Mouse (Mus musculus) G1E (cell line): ENCODE data around the gene Ereg. TPM values are rescaled to one million over a fixed set of nuclear protein-coding genes. Genes with fewer than 3 reads are reported as not detected.

ENCODE experiments used
- ATAC-seq: 2 replicates; pipeline ENCODE4 v1.8.0; 2016; ENCODE audit warnings: mild to moderate bottlenecking; ENCODE audit not compliant: insufficient number of reproducible peaks, poor library complexity, low FRiP score, severe bottlenecking; ENCODE audit errors: extremely low read depth
- DNase-seq: peaks from one replicate; pipeline ENCODE4 v3.0.0; 2012; ENCODE audit warnings: low spot score
- H3K27me3 ChIP-seq: 2 replicates; pipeline ENCODE4 v1.6.1; 2012; ENCODE audit warnings: mild to moderate bottlenecking, low read length, inconsistent platforms; ENCODE audit not compliant: insufficient read depth
- H3K36me3 ChIP-seq: replicated peaks from 2 replicates; pipeline ENCODE3; 2012; ENCODE audit warnings: mild to moderate bottlenecking, inconsistent platforms
- H3K4me1 ChIP-seq: 2 replicates; pipeline ENCODE4 v1.6.1; 2012; ENCODE audit warnings: low read depth, low read length, inconsistent platforms, mixed read lengths; ENCODE audit not compliant: insufficient read depth
- H3K4me3 ChIP-seq: 2 replicates; pipeline ENCODE4 v1.5.1; 2012; ENCODE audit warnings: low read depth, mild to moderate bottlenecking, inconsistent platforms, low read length, moderate library complexity, mixed read lengths
- H3K9me3 ChIP-seq: replicated peaks from 2 replicates; pipeline ENCODE4 v1.6.1; 2012; ENCODE audit warnings: inconsistent platforms
- CTCF ChIP-seq: IDR thresholded peaks from 2 replicates; pipeline ENCODE4 v1.5.1; 2012; ENCODE audit warnings: low read depth, low read length, inconsistent platforms, mixed read lengths
- GATA1 ChIP-seq: IDR thresholded peaks from 2 replicates; pipeline ENCODE4 v1.6.1; 2012; ENCODE audit warnings: borderline replicate concordance, low read length, inconsistent platforms, mixed read lengths
- GATA2 ChIP-seq: IDR thresholded peaks from 2 replicates; pipeline ENCODE4 v1.6.1; 2012; ENCODE audit warnings: low read depth, low read length, inconsistent platforms, borderline replicate concordance
- POLR2AphosphoS5 ChIP-seq: IDR thresholded peaks from 2 replicates; pipeline ENCODE4 v1.6.1; 2012; ENCODE audit warnings: low read depth, low read length, inconsistent platforms; ENCODE audit not compliant: insufficient replicate concordance
- TAL1 ChIP-seq: conservative IDR thresholded peaks from 2 replicates; pipeline ENCODE4 v1.6.1; 2012; ENCODE audit warnings: low read depth, low read length, inconsistent platforms, mixed read lengths
- polyA plus RNA-seq: library from polyadenylated mRNA; stranded (reverse); fragments of >175 nt; gene quantifications from 2 replicates; pipeline ENCODE4 v1.2.3, GENCODE M21; 2012
- total RNA-seq, 2 experiments: library from RNA; stranded (forward) in 1 of 2; stranded (reverse) in 1 of 2; fragments of 200-1000 nt in 1 of 2; fragments of >200 nt in 1 of 2; fragmentation: Nextera tagmentation in 1 of 2; gene quantifications; 2 replicates each; pipeline ENCODE4 v1.2.3; 2014 to 2017

The Ereg gene
- total and polyA plus RNA-seq, 3 experiments = not detected

DNA sequence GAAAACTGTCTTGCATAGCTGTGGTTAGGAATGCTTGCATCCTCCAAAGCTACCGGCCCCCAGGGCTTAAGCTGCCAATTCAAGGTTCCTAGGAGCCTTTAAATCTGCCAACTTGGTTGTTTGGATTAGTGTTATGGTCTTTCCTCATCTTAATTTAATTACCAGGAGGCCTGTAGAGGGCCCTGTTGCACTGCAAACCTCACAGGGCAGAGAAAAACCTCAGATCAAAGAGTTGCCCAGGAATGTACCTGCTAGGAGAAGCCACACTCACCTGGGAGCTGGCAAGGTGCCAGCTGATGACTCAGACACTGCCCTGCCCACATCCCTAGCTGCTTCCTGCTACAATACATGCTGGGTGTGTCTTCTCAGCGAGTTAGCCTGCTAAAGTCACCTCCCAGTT, 35.9 kb upstream of the Ereg start:
- no peak for TF ChIP-seq CTCF
- no peak for TF ChIP-seq GATA1
- no peak for TF ChIP-seq POLR2AphosphoS5
- DNase-seq = no peak
- H3K9me3 ChIP-seq = no peaks in the 10 kb centered on the region
- H3K4me3 ChIP-seq = no peak overlapping the region
- ATAC-seq = no peak
- no peaks in the 10 kb centered on the region for H3K4me1 ChIP-seq
- no peaks in the 10 kb centered on the region for H3K27me3 ChIP-seq
- no peaks in the 10 kb centered on the region for H3K36me3 ChIP-seq

DNA sequence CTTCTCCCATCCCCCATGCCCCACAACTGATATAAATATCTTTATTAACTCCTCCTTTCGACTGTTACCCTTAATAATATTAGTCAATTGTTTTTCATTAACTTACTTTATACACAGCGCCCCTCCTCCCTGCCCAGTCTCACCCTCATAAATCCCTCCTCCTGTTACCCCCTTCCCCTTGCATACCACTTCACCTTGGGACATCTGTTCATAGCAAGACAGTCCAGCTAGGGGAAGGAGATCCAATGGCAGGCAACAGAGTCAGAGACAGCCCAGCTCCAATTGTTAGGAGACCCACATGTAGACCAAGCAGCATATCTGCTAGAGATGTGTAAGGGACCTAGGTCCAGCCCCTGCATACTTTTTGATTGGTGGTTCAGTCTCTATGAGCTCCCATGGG, 35.5 kb upstream of the Ereg start:
- ATAC-seq (no peak), DNase-seq (no peak)
- Histone ChIP-seq H3K27me3 (no peaks in the 10 kb centered on the region), H3K4me3 (no peak overlapping the region), H3K9me3 (no peaks in the 10 kb centered on the region), H3K36me3 (no peaks in the 10 kb centered on the region), H3K4me1 (no peaks in the 10 kb centered on the region)
- TF ChIP-seq GATA1 (no peak), TAL1 (no peak), POLR2AphosphoS5 (no peak), CTCF (no peak), GATA2 (no peak)

DNA sequence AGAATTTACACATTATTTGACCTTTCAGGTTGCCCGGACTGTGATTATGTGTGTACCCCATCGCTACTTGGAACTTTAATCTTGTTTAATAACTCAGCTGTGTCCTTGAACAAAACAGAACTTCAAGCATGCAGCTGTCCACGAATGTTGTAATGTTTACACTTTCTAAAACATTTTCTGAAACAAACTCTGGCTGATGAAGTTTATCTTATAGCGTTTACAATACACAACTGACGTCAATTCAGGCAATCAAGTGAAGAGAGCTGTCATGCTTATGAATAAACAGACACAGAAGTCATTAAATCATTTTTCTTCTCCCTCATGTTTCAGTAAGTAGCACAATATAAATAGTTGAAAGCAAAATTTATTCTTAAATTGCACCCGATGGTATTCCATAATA, 26.4 kb upstream of the Ereg start:
- no peaks in the 10 kb centered on the region for H3K36me3 ChIP-seq
- TF ChIP-seq GATA1 (no peak), TAL1 (no peak), CTCF (no peak), GATA2 (no peak), POLR2AphosphoS5 (no peak)
- H3K9me3 ChIP-seq = no peaks in the 10 kb centered on the region
- no peaks in the 10 kb centered on the region for H3K4me1 ChIP-seq
- ATAC-seq = no peak
- no peaks in the 10 kb centered on the region for H3K27me3 ChIP-seq
- DNase-seq = no peak
- no peak overlapping the region for H3K4me3 ChIP-seq

DNA sequence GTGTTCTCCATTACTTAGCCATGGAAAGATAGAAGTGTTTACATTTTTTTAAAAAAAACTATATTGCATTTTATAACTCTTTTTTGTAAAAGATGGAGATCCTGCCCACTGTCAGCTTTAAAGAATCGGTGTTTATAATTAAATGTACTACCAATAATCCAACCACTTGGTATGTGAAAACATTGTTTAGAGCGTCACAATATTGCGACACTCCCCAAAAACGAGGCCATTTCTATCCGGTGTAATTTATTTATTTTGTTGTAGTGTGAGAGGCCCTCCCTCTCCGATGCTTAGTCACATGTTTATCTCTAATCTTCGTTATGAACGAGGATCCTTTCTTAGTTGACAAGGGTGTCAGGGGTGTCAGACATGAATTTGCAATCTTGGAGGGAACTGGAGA, 26.0 kb upstream of the Ereg start:
- H3K36me3 ChIP-seq = no peaks in the 10 kb centered on the region
- H3K9me3 ChIP-seq = no peaks in the 10 kb centered on the region
- ATAC-seq (no peak), DNase-seq (no peak)
- TF ChIP-seq CTCF (no peak), GATA2 (no peak), GATA1 (no peak), POLR2AphosphoS5 (no peak), TAL1 (no peak)
- no peaks in the 10 kb centered on the region for H3K27me3 ChIP-seq
- H3K4me3 ChIP-seq = no peak overlapping the region
- no peaks in the 10 kb centered on the region for H3K4me1 ChIP-seq

DNA sequence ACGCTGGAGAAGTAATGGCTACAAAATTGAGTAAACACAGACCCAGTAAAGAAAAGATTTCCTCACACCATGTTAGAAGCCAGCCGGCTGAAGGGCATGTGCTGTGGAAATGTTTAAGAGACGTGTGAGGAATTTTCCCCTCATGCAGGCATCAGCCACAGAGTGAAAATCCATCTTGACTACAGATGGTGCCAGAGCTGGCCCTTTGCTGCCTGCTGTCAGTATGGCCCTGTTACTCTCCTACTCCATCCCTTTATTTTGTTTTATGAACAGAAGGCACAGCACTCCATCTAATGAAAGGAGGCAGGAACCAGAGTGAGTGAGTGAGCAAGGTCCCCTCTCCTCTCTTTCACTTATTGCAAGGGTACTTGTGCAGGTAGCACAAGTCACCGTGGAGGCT, 2.1 kb upstream of the Ereg start:
- no peak overlapping the region for H3K4me3 ChIP-seq
- no peaks in the 10 kb centered on the region for H3K36me3 ChIP-seq
- peaks cover 5% of the 10 kb centered on the region; the same call in 1 of the 2 replicates for H3K27me3 ChIP-seq
- no peak for DNase-seq
- ATAC-seq = no peak
- no peaks in the 10 kb centered on the region; the same call in 1 of the 2 replicates for H3K9me3 ChIP-seq
- TF ChIP-seq POLR2AphosphoS5 = no peak
- no peak for TF ChIP-seq GATA2
- TF ChIP-seq TAL1 = no peak
- no peak for TF ChIP-seq GATA1
- TF ChIP-seq CTCF = no peak
- H3K4me1 ChIP-seq = no peaks in the 10 kb centered on the region

DNA sequence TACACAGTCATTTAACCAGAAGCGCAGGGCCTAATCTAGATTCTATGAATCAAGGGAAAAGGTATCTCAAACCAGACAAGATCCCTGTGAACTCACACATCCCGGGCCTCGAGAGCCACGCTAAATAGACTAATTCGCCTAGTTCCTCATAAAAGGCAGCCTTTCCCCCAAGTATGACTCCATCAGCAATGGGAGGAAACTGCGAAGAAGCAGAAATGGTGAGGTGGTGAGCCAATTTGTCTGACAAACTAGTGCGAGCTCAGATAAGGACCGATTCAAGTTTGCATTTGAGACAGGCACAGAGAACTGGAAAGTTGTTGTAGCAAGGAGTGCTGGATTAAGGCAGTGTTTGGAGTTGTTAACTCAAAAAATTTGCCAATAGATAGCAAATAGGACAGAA, 796 bp upstream of the Ereg start:
- Histone ChIP-seq H3K36me3 (no peaks in the 10 kb centered on the region), H3K27me3 (peaks cover 5% of the 10 kb centered on the region; the same call in 1 of the 2 replicates), H3K4me3 (no peak overlapping the region), H3K9me3 (no peaks in the 10 kb centered on the region; the same call in 1 of the 2 replicates), H3K4me1 (no peaks in the 10 kb centered on the region)
- no peak for TF ChIP-seq TAL1
- no peak for TF ChIP-seq POLR2AphosphoS5
- TF ChIP-seq GATA2 = no peak
- no peak for TF ChIP-seq CTCF
- TF ChIP-seq GATA1 = no peak
- no peak for ATAC-seq
- no peak for DNase-seq

DNA sequence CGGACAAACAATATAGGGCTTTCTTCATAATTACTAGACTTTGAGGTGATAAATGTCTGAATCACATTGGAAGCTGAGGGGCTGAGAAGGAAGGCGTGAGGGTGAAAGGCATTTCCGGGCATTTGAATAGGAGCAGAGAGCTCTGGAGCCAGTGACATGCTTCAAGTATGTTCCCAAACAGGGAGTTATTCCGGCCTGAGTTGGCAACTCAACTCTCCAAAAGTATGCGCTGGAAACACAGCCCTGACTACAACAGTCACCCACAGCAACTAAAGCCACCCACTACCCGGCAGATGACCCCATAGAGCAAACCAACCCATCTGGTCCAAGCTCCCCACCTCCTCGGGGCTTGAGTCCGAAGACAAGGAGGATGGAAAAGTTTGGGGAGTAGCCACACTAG, 396 bp upstream of the Ereg start:
- TF ChIP-seq POLR2AphosphoS5 (no peak), GATA1 (no peak), GATA2 (no peak)
- Histone ChIP-seq H3K36me3 (no peaks in the 10 kb centered on the region), H3K4me1 (no peaks in the 10 kb centered on the region), H3K4me3 (no peak overlapping the region), H3K9me3 (no peaks in the 10 kb centered on the region; the same call in 1 of the 2 replicates), H3K27me3 (peaks cover 5% of the 10 kb centered on the region; the same call in 1 of the 2 replicates)
- DNase-seq (no peak), ATAC-seq (no peak)
